Comparison of ENCODE assay signal across 14 mouse cellular contexts in genomic region chr16:38648783-38649430, GRCm38 (mm10).
DNase-seq lines count a peak whose midpoint lies in the region; ATAC-seq and TF ChIP-seq lines count a peak whose summit lies in the region.
"Had no signal": no experiment of that assay in that cellular context is flagged by ENCODE, and none has a peak within 500 bp of the region (broad histone marks: within the 10 kb centered on the region; RNA-seq: fewer than 3 reads in every experiment).

No protein-coding gene starts in this region.

- H3K9me3 ChIP-seq in heart, embryonic 15.5 days (replicated peaks): no peaks in the 10 kb centered on the region
- no peaks in the 10 kb centered on the region for H3K9me3 ChIP-seq in limb, embryonic 14.5 days (ENCODE audit: control insufficient read depth, low read length)
- H3K9me3 ChIP-seq in midbrain, embryonic 11.5 days (ENCODE audit: control insufficient read depth, low read length): no peaks in the 10 kb centered on the region
- H3K9me3 ChIP-seq: hindbrain, embryonic 13.5 days; kidney, embryonic 15.5 days; limb, embryonic 15.5 days; midbrain, embryonic 10.5 days had no signal

- peaks cover 76% of the 10 kb centered on the region for H3K4me1 ChIP-seq in heart, embryonic 15.5 days (replicated peaks)
- H3K4me1 ChIP-seq in limb, embryonic 14.5 days (ENCODE audit: control insufficient read depth, insufficient read depth, low read length): peaks cover 45% of the 10 kb centered on the region
- no peaks in the 10 kb centered on the region for H3K4me1 ChIP-seq in midbrain, embryonic 11.5 days (ENCODE audit: control insufficient read depth, insufficient read depth, low read length)

- no peak for ATAC-seq in heart, embryonic 15.5 days (replicated peaks; ENCODE audit: insufficient number of reproducible peaks, insufficient read depth, low FRiP score, low read depth)
- ATAC-seq in limb, embryonic 14.5 days (ENCODE audit: low FRiP score, low read depth): no peak
- ATAC-seq in megakaryocyte, adult 5-6 weeks (ENCODE audit: poor library complexity, severe bottlenecking): peak; percentile 40
- no peak for ATAC-seq in midbrain, embryonic 11.5 days (ENCODE audit: low FRiP score)

- no peaks in the 10 kb centered on the region for H3K36me3 ChIP-seq in heart, embryonic 15.5 days
- H3K36me3 ChIP-seq in limb, embryonic 14.5 days (ENCODE audit: control insufficient read depth, insufficient read depth, low read length): no peaks in the 10 kb centered on the region
- H3K36me3 ChIP-seq in midbrain, embryonic 11.5 days (ENCODE audit: control insufficient read depth, insufficient read depth, low read length): no peaks in the 10 kb centered on the region
- H3K36me3 ChIP-seq: hindbrain, embryonic 13.5 days; kidney, embryonic 15.5 days; limb, embryonic 15.5 days; midbrain, embryonic 10.5 days had no signal

- intact Hi-C loops in heart, postnatal 10 days (cut with DNase I): no loop called here

- 72% methylated on average over 9 of the region's 9 CpGs for WGBS in heart, embryonic 15.5 days
- 47% methylated on average over 9 of the region's 9 CpGs for WGBS in limb, embryonic 14.5 days
- 87% methylated on average over 9 of the region's 9 CpGs for WGBS in midbrain, embryonic 11.5 days

- H3K27me3 ChIP-seq in heart, embryonic 15.5 days: no peaks in the 10 kb centered on the region
- no peaks in the 10 kb centered on the region for H3K27me3 ChIP-seq in limb, embryonic 14.5 days (ENCODE audit: control insufficient read depth, insufficient read depth, low read length)
- H3K27me3 ChIP-seq in midbrain, embryonic 11.5 days (ENCODE audit: control insufficient read depth, insufficient read depth, low read length): no peaks in the 10 kb centered on the region
- H3K27me3 ChIP-seq: hindbrain, embryonic 13.5 days; kidney, embryonic 15.5 days; limb, embryonic 15.5 days had no signal

- DNase-seq in adrenal gland, adult 2 months: peak; percentile 29
- no peak for DNase-seq in adrenal gland, postnatal 25 days
- DNase-seq in heart, postnatal 10 days: no peak
- no peak for DNase-seq in limb, embryonic 14.5 days (ENCODE audit: low spot score)
- no peak for DNase-seq in midbrain, embryonic 11.5 days (ENCODE audit: low spot score, missing footprints)
- DNase-seq in thymus, postnatal 10 days (ENCODE audit: low spot score in 2 of 2): no peak
- DNase-seq: cerebellum, postnatal 36 days; spleen, adult 18-20 months had no signal

- H3K27ac ChIP-seq in heart, embryonic 15.5 days: peak overlapping the region; percentile 78
- no peak overlapping the region; the same call in 1 of the 2 replicates for H3K27ac ChIP-seq in limb, embryonic 14.5 days (replicated peaks; ENCODE audit: low read depth, low read length)
- no peak overlapping the region for H3K27ac ChIP-seq in midbrain, embryonic 11.5 days (ENCODE audit: low read depth, low read length)
- H3K27ac ChIP-seq: hindbrain, embryonic 13.5 days; kidney, embryonic 15.5 days; midbrain, embryonic 10.5 days had no signal

- no peak overlapping the region for H3K4me3 ChIP-seq in heart, embryonic 15.5 days
- H3K4me3 ChIP-seq in limb, embryonic 14.5 days (replicated peaks; ENCODE audit: low read length): no peak overlapping the region
- H3K4me3 ChIP-seq in midbrain, embryonic 11.5 days (ENCODE audit: low read depth, low read length): no peak overlapping the region
- H3K4me3 ChIP-seq: hindbrain, embryonic 13.5 days; kidney, embryonic 15.5 days; limb, embryonic 15.5 days; midbrain, embryonic 10.5 days had no signal

- no peak overlapping the region for H3K9ac ChIP-seq in heart, embryonic 15.5 days
- H3K9ac ChIP-seq in limb, embryonic 14.5 days (ENCODE audit: low read depth, low read length, severe bottlenecking): 0 out of 2 replicates have a peak overlapping the region, but pooled peaks have one; percentile 25
- H3K9ac ChIP-seq in midbrain, embryonic 11.5 days (ENCODE audit: low read length): no peak overlapping the region
- H3K9ac ChIP-seq: hindbrain, embryonic 13.5 days; kidney, embryonic 15.5 days; limb, embryonic 15.5 days had no signal

- no peak for TF ChIP-seq POLR2A in limb, embryonic 14.5 days (IDR thresholded peaks at IDR 0.05; ENCODE audit: borderline replicate concordance, extremely low read depth, insufficient read depth, insufficient read length)

- no peak overlapping the region; the same call in 1 of the 2 replicates for H3K4me2 ChIP-seq in heart, embryonic 15.5 days
- H3K4me2 ChIP-seq in limb, embryonic 14.5 days (replicated peaks; ENCODE audit: low read depth, low read length, severe bottlenecking): no peak overlapping the region
- H3K4me2 ChIP-seq in midbrain, embryonic 11.5 days: no peak overlapping the region
- H3K4me2 ChIP-seq: hindbrain, embryonic 13.5 days; kidney, embryonic 15.5 days; limb, embryonic 15.5 days had no signal
